Mouse (Mus musculus) kidney, adult 8-10 months (tissue): ENCODE results near the gene Ndc80.
"Not testable (repeated sequence)": the region's sequence is repeated elsewhere in the genome, so short reads cannot be mapped to it uniquely, and the experiment has no call there.

ENCODE experiments used
- DNase-seq, 2 experiments: peaks; one replicate each; pipeline ENCODE4 v3.0.0; 2022

The Ndc80 gene

GRCm38 (mm10) chr17:71477481-71477880 lies 49.2 kb downstream of the Ndc80 start:
- DNase-seq: no peak

DNA sequence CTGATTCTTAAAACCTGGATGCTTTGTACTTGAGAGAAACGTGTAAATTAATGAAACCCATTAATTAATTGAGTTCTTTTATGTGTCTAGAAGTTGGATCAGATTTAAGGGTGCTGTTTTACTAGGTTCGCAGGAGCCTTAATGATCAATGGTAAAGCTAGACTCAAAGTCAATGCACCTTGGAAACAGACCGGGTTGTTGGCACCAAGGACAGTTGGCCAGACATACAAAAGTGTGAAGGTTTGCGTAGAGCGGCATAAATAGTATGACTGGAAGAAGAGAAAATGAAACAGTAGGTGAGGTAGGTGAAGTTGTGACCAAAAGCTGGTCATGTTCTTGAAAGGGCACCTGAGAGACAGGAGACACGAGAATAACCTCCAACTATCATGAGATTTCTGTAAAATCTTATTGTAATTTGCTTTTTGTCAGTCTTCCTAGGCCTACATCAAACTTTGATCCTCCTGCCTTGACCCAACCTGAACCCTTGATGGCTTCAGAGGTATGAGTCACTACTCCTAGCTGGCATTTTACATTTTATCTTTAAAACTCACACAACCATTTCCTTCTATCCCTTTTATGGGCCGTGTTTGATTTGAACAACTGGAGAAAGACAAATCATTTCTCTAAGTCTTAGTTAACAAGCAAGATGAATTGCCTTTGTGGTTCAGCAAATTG lies 50.2 kb downstream of the Ndc80 start:
- DNase-seq: no peak

- DNase-seq: peak; percentile 51 to 54
These were observed 51.0 kb downstream of the Ndc80 start for GRCm38 (mm10) chr17:71475705-71476089.

- DNase-seq: peak; percentile 93 to 95
These were observed 51.6 kb downstream of the Ndc80 start, which contains the start of gene Smchd1 for GRCm38 (mm10) chr17:71474762-71475704. Smchd1 (minus strand) TSS chr17:71475343.

- no peak for DNase-seq
These were observed 52.5 kb downstream of the Ndc80 start for GRCm38 (mm10) chr17:71474128-71474527.

- DNase-seq: no peak
These were observed 55.4 kb downstream of the Ndc80 start for GRCm38 (mm10) chr17:71471261-71471660.

DNA sequence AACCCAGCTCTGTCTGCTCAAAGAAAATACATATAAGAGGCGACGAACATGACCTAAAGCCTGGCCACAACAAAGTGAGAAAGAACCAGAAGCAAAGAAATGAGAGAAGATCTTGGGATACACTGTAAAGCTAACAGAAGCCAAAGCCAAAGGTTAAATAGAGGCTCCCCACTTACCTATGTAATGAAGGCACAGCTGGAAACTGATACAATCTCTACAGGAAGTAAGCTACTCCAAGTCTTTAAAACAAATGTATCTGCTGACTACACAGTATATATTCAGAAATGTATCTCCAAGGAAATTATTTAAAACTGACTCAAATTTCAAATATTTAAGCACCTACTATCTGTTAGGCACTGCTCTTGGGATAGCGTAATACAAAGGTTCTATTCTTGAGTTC lies 66.3 kb downstream of the Ndc80 start:
- DNase-seq: no peak

DNA sequence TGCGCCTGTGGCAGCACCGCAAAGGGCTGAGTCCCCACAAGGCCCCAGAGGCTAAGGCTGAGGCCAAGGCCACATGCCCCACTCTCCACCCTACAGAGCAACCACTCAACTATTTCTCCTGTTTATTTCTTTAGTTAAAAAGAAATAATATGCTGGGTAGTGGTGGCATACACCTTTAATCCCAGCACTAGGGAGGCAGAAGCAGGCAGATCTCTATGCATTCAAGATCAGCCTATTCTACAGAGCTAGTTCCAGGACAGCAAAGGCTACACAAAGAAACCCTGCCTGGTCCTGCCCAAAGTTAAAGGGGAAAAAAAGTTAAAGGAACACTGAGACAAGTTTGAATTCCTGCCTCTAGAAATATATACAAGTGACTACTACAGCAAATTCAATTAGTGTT lies 66.8 kb downstream of the Ndc80 start, which contains the start of gene Gm4707:
Gene Gm4707 (minus strand): TSS at position 101 of the 400 bp plus-strand sequence.
- DNase-seq: no peak

DNA sequence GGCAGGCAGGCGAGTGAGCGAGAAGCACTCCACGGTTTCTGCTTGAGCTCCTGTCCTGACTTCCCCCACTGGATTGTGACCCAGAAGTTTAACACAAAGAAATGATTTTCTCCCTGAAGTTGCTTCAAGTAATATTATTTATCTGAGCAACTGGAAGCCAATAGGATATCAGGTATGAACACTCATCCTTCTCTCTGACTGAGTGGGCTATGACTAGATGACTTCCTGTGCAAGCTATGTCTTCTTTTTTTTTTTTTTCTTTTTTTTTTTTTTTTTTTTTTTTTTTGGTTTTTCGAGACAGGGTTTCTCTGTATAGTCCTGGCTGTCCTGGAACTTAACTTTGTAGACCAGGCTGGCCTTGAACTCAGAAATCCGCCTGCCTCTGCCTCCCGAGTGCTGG lies 69.3 kb downstream of the Ndc80 start:
- DNase-seq: not testable (repeated sequence)
